Mouse (Mus musculus): Measurements from ENCODE around the gene Gng3.
A peak's percentile ranks its signal among the peaks of the same experiment; 100 is the strongest.

The Gng3 gene

GRCm38 (mm10) chr19:8803879-8804660 is 34.9 kb downstream of the Gng3 start:
- no peak for DNase-seq (ENCODE audit: low read depth)

DNA sequence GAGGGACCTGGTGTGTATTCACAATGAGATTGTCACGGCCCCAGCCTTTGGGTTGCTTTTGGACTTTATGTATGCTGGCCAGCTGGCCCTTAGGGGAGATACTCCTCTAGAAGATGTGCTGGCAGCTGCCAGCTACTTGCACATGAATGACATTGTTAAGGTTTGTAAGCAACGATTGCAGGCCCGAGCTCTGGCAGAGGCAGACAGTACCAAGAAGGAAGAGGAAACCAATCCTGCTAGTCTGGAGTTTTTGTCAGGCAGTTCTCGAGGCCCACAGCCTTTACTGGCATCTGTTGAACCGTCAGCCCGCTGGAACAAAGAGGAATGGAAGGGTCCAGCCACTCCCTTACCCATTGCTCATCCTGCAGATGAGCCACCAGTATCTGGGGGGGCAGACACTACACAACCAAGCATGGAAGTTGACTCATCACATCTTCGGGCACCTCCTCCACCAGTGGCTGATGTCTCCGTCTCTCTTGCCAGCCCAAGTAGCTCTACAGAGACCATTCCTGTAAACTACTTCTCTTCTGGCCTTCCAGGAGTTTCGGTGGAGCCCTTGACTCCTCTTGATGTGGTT is 35.7 kb downstream of the Gng3 start:
- peak; percentile 21 for DNase-seq (ENCODE audit: low read depth)

GRCm38 (mm10) chr19:8802130-8802821 is 36.7 kb downstream of the Gng3 start, which contains the start of gene Zbtb3:
Zbtb3 (plus strand) TSS chr19:8802555.
- peak; percentile 98 for DNase-seq (ENCODE audit: low read depth)

- DNase-seq (ENCODE audit: low read depth), result peak; percentile 49
Observed at GRCm38 (mm10) chr19:8798947-8799315, 40.1 kb downstream of the Gng3 start.

GRCm38 (mm10) chr19:8798264-8798946 is 40.6 kb downstream of the Gng3 start, which contains the start of gene Polr2g:
Polr2g (minus strand) TSS chr19:8798577.
- peak; percentile 99 for DNase-seq (ENCODE audit: low read depth)

DNA sequence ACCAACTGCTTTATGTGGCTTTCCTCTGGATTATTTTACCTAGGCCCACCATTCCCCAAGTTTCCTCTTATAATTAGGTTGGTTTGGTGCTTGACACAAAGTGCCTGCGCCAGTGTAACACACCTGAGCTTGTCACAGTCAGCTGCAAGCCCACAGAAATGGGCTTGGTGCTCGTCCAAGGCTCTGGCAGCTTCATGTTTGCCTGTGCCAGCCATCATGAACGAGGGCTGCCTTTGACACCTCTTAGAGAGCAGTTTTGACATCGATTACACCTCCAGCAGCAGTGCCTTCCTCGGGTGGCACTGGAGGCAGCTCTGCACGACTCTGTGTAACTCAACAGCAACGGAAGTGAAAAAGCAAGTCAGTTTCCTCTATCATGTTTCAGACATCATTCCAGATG is 48.8 kb downstream of the Gng3 start:
- no peak for DNase-seq (ENCODE audit: low read depth)

GRCm38 (mm10) chr19:8789171-8789570 is 49.8 kb downstream of the Gng3 start:
- DNase-seq (ENCODE audit: low read depth), result no peak

- no peak for DNase-seq (ENCODE audit: low read depth)
Observed at GRCm38 (mm10) chr19:8788521-8788920, 50.5 kb downstream of the Gng3 start.

All from NIH3T3 (cell line).